Mouse (Mus musculus) megakaryocyte-erythroid progenitor cell, adult 5-6 weeks (primary cell): ENCODE measurements around the gene Hmg20a. TPM values are rescaled to one million over a fixed set of nuclear protein-coding genes. Genes with fewer than 3 reads are reported as not detected.
A peak's percentile ranks its signal among the peaks of the same experiment; 100 is the strongest.

Source experiments
- ATAC-seq: replicated peaks from 2 replicates; pipeline ENCODE4 v1.8.0; 2016; ENCODE audit warnings: mild to moderate bottlenecking, inconsistent platforms; ENCODE audit not compliant: severe bottlenecking, poor library complexity, low FRiP score, low TSS enrichment
- total RNA-seq, 2 experiments: library from RNA; stranded (forward) in 1 of 2; stranded (reverse) in 1 of 2; fragments of 200-1000, 215-1000 nt in 1 of 2; fragments of >200 nt in 1 of 2; fragmentation: Nextera tagmentation in 1 of 2; gene quantifications; 2 replicates each; pipeline ENCODE4 v1.2.3; 2014 to 2017

The Hmg20a gene
- total RNA-seq, 2 experiments from 2014 or later = 24.1 to 29.9 TPM

- ATAC-seq = no peak
Measured at GRCm38 (mm10) chr9:56507682-56508061, 89.3 kb downstream of the Hmg20a start.

GRCm38 (mm10) chr9:56508835-56509451 lies 90.5 kb downstream of the Hmg20a start:
- ATAC-seq = peak; percentile 41

GRCm38 (mm10) chr9:56510281-56510680 lies 91.9 kb downstream of the Hmg20a start:
- ATAC-seq = no peak

GRCm38 (mm10) chr9:56512486-56512885 lies 94.1 kb downstream of the Hmg20a start:
- no peak for ATAC-seq

GRCm38 (mm10) chr9:56515110-56515509 lies 96.7 kb downstream of the Hmg20a start:
- no peak for ATAC-seq

GRCm38 (mm10) chr9:56516219-56516618 lies 97.8 kb downstream of the Hmg20a start:
- ATAC-seq = no peak

GRCm38 (mm10) chr9:56516692-56517263 lies 98.4 kb downstream of the Hmg20a start:
- no peak for ATAC-seq

- no peak for ATAC-seq
Measured at GRCm38 (mm10) chr9:56522281-56522680, 103.9 kb downstream of the Hmg20a start.

- no peak for ATAC-seq
Measured at GRCm38 (mm10) chr9:56527951-56528350, 109.5 kb downstream of the Hmg20a start.

- ATAC-seq = no peak
Measured at GRCm38 (mm10) chr9:56531991-56532390, 113.6 kb downstream of the Hmg20a start.

- 0 out of 2 replicates have a peak, but pooled peaks have one; percentile 22 for ATAC-seq
Measured at GRCm38 (mm10) chr9:56533916-56534315, 115.5 kb downstream of the Hmg20a start.

- ATAC-seq = no peak
Measured at GRCm38 (mm10) chr9:56534727-56535126, 116.3 kb downstream of the Hmg20a start.

GRCm38 (mm10) chr9:56535361-56535760 lies 117.0 kb downstream of the Hmg20a start:
- ATAC-seq = no peak

- no peak for ATAC-seq
Measured at GRCm38 (mm10) chr9:56540051-56540450, 121.6 kb downstream of the Hmg20a start.

- no peak for ATAC-seq
Measured at GRCm38 (mm10) chr9:56544687-56545475, 126.5 kb downstream of the Hmg20a start.

Other genes with a start within 250 kb of the Hmg20a start
- 14.4 and 18.8 TPM in 2 replicates for gene Peak1, start 542 bp upstream of the Hmg20a start, total RNA-seq (2014; fragmentation: Nextera tagmentation)
- 10.1 and 14.1 TPM in 2 replicates for gene Peak1, start 542 bp upstream of the Hmg20a start, total RNA-seq (2017)